Mouse (Mus musculus): ENCODE data around the gene Tbc1d30.

The Tbc1d30 gene

DNA sequence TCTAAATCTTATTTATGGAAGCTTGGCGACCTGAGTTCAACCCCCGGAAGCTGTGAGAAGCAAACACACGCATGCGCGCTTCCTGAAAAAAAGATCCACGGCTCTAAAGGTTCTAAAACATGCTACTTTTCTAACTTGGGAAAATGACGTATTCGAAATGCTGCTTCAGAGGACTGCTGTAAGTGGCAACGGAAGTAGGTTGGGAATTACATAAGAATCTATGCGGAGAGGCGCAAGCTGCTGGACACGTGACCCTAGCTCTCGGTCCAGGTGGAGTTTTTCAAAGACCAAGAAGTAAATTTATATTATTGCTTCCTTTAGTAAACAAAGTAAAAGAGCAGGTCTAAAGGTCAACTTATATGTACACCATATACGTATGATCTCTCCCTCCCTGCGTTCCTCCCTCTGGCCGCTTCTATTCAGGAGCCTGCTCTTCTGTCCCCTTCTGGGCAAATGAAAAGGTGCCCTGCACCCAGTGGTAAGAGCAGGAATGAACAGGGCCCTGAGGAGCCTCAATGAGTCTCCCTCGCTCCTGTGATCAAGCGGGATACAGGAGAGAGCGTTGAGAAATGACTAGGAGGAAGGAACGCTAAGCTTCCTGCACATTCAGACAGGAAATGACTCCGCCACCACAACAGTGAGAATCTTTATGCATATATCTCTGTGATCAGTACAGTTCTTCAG, 87.4 kb downstream of the Tbc1d30 start:
- DNase-seq (ENCODE audit: low spot score) = no peak

DNA sequence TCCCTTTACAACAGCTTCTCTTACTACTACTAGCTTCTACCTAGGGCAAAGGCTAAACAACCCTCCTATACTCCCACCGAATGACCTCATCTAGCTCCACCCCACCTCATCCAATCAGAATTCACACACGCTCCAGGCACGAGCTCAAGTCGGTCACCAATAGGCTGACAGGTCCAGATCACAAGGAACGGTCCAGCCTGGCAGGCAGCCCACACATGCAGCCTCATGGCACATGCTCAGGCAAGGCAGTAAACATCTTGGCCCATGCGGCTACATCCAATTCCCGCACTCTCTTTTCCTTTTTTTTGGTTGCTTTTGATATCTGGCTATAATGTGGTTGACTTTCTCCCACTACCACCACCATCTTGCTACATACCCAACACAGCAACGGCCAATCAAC, 88.9 kb downstream of the Tbc1d30 start:
- DNase-seq (ENCODE audit: low spot score) = no peak

DNA sequence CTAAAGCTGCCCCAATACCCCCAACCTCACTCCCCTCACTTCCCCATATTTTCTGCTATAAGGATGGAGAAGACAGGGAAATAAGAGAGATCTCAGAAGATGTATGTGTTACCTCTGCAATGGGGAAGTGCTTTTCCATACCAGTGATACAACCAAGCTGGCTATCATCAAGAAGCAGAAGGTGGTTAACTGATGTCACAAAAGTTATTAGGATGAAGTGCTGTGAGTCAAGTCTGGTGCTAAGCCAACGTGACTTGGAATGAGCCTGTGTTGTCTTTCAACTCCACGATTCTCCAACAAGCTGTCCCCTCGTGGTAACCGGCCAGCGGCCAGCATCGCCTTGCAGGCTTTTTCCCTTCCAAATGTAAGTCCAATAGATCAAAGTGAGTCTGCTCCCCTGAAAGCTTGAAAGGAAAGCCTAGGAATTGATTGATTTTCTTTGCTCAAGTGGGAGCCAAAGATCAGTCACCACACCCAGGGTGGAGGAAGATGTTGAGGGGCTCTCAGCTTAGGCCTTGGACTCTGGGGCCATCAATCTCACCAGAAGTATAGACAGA, 90.0 kb downstream of the Tbc1d30 start:
- no peak for DNase-seq (ENCODE audit: low spot score)

DNA sequence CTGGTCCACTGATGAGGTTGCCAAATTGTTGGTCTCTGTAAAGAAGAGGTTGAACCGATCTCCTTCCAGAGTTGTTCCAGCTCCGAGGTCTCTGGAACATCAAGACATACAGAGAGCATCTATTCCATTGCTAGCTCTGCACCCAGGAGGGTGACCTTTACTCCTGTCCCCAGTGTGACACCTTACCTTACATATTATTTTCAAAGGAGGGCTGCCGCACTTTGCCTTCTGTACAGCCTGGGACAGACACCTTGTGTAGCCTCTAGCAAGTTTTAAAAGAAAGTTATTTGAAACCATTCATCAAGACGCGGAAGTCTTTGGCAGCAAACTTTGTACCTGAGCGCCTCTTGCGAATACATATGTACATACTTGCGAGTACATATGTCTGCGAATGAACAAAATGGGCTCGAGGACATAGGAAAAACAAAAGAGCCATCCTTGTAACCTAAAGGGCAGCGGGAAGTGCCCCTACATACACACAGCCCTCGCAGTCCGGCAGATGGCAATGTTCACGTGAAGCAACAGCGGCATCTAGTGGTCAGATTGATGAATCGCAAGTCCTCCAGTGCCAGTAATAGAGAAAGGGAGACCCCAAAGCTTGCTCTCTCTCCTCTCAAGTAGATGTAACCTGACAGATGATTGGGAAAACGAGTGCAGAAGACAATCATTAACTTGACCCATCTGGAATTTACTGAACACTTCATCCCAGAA, 94.8 kb downstream of the Tbc1d30 start:
- peak; percentile 27 for DNase-seq (ENCODE audit: low spot score)

DNA sequence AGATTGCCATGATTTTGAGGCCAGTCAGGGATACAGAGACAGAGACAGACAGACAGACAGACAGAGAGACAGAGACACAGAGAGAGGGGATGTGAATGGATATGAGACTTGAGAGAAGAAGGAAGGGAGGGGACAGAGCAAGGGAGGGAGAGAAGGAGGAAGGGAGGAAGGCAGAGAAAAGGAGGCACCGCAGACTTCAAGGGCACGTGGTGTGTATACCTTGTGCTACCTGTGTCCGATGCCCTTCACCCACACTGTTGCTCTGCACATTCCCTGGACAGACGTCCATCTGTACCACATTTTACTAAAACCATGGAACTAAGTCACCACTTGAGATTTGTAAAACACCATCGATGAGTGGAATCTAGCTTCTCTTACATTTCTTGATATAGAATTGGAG, 95.6 kb downstream of the Tbc1d30 start:
- no peak for DNase-seq (ENCODE audit: low spot score)

DNA sequence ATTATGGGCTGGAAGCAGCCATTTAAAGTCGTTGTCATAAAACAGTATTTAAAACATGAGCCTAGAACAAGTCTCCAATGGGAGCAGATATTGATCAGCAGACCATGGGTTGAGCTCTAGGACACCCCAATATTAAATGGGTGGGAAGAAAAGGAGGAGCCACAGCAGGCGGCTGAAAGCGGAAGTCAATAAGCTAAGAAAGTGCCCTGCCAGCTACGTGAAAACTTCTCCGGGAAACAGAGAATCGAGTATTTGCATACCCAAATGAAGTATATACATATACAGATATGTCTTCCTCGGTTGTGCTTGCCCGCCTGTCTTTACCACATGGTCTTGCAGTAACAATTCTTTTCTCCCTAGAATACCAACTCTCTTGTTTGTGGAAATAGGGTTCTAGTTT, 96.7 kb downstream of the Tbc1d30 start:
- no peak for DNase-seq (ENCODE audit: low spot score)

DNA sequence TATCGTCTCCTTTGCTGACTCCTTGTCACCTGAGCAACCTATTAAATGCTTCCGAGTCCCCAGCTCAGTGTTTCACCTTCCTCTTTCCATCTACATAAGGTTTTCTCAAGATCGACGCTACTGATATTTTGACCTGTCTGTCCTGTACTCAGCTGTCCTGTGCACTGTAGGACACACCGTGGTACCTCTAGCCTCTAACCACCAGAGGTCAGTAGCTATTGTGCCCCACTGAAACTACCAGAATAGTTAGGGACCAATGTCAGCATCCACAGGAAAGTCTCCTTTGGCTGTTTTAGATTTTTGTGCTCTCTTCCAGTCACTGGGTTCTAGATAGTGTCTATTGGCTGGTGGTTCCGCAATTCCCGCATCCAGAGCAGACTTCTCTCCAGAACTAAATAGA, 98.3 kb downstream of the Tbc1d30 start:
- no peak for DNase-seq (ENCODE audit: low spot score)

DNA sequence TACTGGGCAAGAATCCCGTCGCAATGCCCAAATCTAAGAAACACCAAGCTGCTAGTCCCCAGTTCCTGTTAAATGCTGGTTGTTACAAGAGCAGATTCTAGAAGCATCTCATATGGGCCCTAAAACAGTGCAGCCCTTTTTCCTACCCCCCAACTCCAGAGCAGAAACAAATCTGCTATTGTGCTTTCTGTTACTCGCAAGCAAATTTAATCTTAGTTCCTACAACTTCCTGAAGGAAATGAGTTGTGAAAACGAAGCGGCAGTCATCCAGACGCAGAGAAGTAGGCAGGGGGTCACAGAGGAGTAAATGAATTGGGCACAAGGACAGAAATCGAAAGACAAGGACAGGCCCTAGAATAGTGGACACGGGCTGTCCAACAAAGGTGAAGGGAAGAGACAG, 99.9 kb downstream of the Tbc1d30 start:
- no peak for DNase-seq (ENCODE audit: low spot score)

DNA sequence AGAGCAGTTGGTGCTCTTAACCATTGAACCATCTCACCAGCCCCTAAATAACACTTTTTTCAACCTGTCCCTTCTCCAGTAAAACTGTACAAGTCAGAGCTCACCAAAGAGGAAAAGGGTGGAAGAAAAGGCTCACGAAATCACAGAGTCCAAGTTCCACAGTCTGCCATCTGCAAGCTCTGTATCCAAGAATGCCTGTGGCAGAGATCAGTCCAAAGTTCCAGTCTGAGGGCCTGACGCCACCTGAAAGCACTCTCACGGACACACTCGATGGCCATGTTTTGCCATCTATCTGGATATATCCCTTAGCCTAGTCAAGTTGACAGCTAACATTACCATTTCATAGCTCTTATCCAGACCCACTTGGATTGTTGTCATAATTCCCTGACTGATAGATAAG, 101.3 kb downstream of the Tbc1d30 start:
- no peak for DNase-seq (ENCODE audit: low spot score)

DNA sequence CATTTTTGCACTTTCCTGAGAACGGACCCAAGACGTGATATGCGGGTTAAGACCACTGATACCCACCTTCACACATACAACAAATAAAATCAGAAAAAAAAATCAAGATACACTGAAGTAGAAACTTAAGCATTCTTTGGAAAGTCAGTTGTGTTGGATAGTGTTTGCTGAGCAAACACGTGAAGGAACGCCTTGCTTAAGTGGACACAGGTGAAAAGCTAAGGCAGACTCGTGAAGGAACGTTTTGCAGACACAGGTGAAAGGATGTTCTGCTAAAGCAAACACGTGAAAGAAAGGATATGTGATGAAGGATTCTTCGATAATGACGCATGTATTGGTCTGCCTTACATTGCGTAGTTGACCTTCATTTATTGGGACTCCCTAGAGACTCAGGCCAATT, 103.5 kb downstream of the Tbc1d30 start:
- DNase-seq (ENCODE audit: low spot score) = no peak

DNA sequence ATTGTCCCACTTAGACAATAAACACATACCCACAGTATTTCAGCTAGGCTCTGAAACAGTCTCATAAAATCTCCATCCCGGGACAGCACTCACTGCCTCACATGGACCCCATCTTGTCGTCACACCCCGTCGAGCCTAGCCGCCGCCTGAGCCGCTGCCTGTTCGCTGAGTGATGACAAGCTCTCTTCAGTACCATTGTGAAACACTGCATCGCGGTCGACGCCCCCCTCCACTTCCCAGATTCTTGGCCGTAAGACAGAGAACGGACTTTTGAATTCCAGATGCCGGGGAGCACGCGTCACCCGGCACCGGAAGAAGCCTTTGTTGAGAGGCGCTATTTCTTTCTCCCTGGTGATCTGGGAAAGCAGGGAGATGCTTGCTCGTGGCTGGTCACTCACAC, 104.1 kb downstream of the Tbc1d30 start:
- DNase-seq (ENCODE audit: low spot score) = no peak

DNA sequence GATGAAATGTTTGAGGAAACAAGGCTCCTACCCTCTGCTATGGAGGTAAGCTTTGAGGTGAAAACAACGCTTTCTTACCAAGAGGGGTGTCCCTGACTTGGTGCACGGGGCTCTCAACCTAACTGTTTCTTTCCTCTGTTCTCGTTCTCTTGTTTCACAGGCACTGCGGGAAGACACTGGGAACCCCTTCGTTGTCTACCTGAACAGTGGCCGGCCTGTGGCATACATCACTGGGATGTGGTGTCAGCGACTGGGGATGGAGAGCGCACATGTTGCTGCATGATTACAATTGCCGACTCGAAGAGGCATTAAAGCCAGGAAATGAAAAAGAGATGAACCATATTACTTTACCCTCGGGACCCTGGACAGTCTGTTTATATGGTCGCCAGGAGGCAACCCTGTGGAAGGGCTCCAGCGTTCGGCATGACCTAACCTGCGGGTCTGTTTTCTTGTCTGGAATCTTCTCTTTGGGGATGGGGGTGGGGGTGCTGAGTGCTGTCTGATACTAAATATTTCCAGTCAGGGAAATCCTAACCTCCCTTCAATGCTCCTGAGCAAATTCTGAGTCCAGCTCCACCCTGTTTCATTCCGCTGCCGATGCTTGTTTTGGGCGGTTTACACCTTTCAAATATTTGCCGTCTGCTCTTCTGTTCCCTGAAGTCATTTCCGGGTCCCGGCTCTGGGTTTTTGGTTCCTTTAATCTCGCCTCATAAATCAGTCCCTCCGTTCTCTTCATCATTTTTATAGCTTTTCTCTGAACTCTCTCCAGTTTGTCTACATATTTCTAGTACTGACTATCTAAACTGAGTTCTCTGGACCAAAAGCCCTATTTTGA, 107.5 kb downstream of the Tbc1d30 start:
- DNase-seq (ENCODE audit: low spot score) = no peak

DNA sequence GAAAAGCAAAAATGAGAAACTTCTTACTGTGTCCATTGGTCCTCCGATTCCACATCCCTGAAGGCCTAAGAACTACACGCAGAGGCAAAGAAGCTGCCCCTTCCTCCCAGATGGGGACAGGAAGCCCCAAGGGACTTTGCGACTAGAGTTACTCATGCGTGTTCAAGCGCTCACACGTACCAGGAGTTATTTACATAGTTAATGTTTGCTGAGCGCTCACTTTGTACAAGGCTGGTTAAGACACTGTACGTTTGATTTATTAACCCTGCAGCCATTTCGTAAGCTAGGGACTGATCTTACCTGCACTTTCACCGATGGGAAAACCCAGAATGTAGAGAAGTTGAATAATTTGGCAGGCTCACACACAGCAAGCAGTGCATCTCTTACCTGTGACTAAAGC, 108.5 kb downstream of the Tbc1d30 start:
- DNase-seq (ENCODE audit: low spot score) = no peak

DNA sequence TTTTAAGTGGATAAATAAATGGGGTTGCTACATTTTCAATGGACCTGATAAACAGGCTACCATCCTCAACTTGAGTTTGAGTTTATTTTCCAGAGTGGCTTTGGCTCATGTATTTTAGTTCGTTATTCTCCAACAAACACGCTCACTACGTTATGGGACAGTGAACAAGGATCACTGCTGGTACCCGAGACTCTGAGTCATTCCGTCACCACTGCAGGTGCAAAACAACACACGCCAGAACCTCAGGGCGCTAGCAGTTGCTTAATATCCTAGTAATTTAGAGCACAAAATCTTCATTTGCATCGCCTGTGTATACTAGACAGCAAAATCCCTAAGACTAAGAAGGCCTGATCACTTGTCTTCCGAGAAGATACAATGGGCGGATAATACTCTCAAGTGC, 112.0 kb downstream of the Tbc1d30 start:
- no peak for DNase-seq (ENCODE audit: low spot score)

DNA sequence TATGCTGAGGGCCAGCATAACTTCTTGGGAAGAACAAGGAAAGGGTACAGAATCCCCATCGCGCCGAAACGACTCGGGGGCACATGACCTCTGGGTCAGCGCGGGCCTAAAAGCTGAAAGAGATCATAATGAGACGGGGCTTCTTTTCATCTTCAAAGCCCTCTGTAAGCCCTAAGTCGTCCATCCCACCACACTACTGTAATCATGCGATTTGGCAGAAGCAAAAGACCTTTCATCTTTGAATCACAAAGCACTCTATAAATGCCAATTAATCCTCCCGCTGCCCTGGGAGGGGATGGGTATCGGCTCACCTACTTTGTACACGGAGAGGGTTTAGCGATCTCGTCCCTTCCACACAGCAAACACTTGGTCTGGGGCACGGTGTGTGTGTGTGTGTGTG, 112.5 kb downstream of the Tbc1d30 start:
- DNase-seq (ENCODE audit: low spot score) = no peak

DNA sequence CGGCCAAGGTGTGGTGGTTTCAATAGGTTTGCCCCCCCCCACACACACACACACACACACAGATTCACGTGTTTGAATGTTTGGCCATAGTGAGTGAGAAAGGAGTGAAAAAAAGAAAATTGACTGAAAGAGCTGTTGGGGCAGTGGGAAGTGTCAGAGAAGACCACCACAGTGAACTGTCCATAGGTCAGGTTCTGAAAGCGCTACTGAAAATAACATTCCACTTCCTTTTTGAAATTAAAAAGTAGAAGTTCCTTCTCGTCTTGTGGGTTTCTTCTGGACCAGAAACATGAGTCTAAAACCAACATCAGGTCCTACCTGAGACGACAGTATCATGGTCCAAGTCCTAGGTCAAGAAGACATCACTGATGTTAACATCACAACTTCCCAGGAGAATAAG, 113.7 kb downstream of the Tbc1d30 start:
- no peak for DNase-seq (ENCODE audit: low spot score)

DNA sequence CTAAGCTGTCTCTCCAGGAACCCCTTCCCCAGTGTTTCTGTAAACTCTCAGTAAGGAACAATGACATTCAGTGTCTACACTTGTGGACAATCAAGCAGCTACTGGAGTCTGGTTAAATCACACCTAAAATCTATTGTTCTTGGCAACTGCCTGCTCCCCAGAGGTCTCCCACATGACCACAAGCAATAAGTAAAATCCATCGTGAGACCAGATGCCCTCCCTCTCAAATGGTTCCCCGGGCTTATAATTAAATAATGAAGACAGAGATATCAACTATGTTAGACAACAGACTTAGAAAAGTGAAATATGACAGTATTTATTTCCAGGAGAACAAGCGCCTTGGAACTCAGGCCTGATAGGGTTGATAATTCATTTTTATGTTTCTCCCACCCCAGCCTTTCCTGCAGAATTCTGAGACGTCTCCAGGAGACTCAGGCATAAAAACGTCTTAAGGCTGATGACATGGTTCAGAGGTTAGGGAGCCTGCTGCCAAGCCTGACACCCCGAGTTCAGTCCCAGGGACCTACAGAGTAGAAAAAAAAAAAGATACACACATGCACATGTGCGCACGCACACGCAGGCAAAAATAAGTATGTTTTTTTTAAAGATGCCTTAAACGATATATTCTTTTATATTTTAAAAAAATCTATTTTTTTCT, 115.8 kb downstream of the Tbc1d30 start:
- DNase-seq (ENCODE audit: low spot score) = no peak

DNA sequence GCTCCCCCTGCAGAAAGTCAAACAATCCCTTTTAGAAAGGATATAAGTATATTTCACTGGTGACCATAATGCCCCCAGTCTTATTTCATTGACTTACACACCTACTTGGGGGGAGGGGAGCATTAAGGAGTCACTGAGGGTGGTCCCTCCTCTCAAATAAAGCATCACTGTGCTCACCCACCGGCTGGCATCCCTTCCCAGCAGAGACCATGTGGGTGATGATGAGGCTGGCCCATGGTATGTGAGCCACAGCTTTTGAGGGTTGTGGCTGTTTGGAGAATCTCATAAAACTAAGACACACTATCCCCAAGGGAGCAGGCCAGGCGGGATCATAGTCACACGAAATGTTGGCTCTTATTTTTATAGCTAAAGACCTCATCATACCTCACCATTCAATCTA, 116.6 kb downstream of the Tbc1d30 start:
- no peak for DNase-seq (ENCODE audit: low spot score)

DNA sequence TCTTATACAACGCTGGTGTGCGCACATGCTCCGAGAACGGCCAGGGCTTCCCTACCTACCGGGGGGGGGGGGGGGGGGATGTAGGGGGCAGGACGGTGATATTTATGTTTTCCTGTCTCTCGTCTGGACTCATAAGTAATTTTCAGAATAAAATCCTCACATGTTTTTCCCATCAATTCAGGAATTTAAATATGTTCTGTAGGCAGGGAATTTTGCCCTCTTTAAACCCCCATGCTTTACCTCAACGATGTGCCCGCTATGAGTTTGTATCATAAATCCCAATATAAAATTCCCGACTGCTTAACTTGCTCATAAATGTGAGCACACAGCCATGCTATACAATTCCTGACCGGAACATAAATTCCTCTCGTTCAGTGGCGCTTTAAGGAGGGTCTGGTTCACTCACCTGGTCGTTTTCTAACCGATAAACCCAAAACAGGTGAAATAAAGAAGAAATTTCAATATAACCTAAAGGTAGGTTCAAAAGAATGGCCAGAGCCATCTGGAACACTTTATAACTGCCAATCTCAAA, 122.6 kb downstream of the Tbc1d30 start:
- DNase-seq (ENCODE audit: low spot score) = no peak

DNA sequence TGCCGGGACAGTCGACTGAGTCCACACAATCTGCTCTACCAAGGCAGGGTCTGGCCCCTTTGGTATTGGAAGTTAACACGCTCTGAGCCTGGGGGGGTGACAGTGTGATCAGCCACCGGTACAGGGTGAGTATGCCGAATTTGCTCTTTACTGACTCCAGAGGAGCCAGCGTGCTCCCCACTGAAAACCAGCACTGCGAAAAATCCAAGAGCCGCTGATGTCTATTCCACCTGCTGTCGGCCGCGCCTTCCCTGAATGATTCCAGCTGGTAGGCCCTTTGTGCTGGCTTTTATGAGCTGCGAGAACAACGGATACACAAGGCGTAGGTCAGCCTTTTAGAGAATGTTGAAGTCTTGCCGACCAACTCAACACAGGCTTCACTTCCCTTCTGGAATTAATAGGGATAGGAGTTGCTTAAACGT, 123.1 kb downstream of the Tbc1d30 start:
- DNase-seq (ENCODE audit: low spot score) = no peak

DNA sequence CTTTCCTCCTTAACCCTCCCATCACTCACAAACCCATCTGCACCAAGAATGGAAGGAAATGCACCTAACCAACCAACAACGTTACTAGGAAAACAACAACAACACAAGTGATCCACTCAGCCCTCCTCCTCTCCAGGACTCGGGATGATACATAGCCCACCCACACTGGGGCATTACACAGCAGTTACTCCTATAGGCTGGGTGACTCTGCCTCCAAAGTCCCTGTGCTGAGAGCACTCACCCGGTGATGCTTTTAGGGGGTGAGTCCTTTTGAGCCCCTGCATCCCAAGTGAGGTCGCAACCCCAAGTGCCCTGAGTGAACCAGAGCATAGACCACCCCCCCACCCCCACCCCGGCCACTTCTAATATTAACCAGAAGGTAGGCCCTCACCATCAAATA, 123.7 kb downstream of the Tbc1d30 start:
- no peak for DNase-seq (ENCODE audit: low spot score)

DNA sequence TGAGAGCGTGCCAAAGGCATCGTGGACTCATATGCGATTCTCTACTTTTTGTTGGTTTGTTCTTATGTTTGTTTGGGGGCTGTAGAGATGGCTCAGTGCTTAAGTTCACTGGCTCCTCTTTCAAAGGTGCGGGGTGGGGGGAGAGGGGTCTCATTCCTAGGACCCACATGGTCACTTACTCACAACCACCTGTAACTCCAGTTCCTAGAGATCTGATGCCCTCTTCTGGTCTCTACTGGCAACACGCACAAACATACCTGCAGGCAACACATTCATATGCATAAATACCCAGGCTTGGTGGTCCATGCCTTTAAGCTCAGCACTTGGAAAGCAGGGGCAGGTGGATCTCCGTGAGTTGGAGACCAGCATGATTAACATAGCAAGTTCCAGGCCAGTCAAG, 125.4 kb downstream of the Tbc1d30 start:
- no peak for DNase-seq (ENCODE audit: low spot score)
